Mouse (Mus musculus) liver, adult 2 months (tissue): Measurements from ENCODE around the gene Tut1.

Experiments used
- CTCF ChIP-seq: fragments of 200-500 bp; IDR thresholded peaks from 2 replicates; pipeline ENCODE4 v1.5.1; 2011; ENCODE audit warnings: low read depth, low read length, control low read depth
- POLR2A ChIP-seq: fragments of 200-500 bp; IDR thresholded peaks from 2 replicates; pipeline ENCODE4 v1.6.1; 2011; ENCODE audit warnings: low read length, control low read depth; ENCODE audit not compliant: insufficient read depth; ENCODE audit errors: extremely low read depth

DNA sequence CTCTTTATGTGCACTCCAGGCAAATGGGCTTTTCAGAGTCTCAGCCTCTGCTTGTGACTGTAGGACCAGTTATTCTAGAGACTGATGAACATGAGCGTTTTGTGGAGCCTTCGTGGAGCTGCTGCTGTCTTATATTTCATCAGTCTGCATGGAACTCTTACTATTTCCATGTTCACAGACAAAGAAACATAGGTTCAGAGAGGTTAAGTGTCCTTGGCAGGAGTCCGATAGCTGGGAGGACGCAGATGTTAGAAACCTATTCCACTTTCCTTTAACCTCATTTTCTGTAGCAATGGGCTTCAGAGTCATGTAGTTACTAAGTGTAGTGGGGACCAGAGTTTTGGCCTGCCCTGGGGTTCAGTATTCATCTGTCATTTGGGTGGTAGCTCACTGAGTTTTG is 45.6 kb downstream of the Tut1 start:
- no peak for TF ChIP-seq CTCF
- TF ChIP-seq POLR2A: no peak
